Mouse (Mus musculus) stomach, postnatal 0 days (tissue): Measurements from ENCODE around the gene Sf3b1. TPM values are rescaled to one million over a fixed set of nuclear protein-coding genes. Genes with fewer than 3 reads are reported as not detected.
"Not testable (repeated sequence)": the region's sequence is repeated elsewhere in the genome, so short reads cannot be mapped to it uniquely, and the experiment has no call there.

Experiments used
- ATAC-seq: fragments of 200-750 bp; cut with Nextera tagmentation; 2 replicates; pipeline ENCODE4 v1.8.0; 2017; ENCODE audit not compliant: low FRiP score, low TSS enrichment
- DNase-seq: peaks from one replicate; pipeline ENCODE4 v3.0.0-alpha.2; 2016; ENCODE audit warnings: low spot score
- H3K27ac ChIP-seq: fragments of 300-500 bp; sonication (generic); replicated peaks from 2 replicates; pipeline ENCODE4 v1.5.1; 2014; ENCODE audit warnings: mild to moderate bottlenecking, control low read depth
- H3K27me3 ChIP-seq: fragments of 300-500 bp; sonication (generic); 2 replicates; pipeline ENCODE4 v1.6.1; 2014; ENCODE audit warnings: low read length; ENCODE audit not compliant: control insufficient read depth, insufficient read depth
- H3K36me3 ChIP-seq: fragments of 300-500 bp; sonication (generic); 2 replicates; pipeline ENCODE4 v1.6.1; 2014; ENCODE audit warnings: low read length, mixed read lengths; ENCODE audit not compliant: control insufficient read depth, insufficient read depth
- H3K4me1 ChIP-seq: fragments of 300-500 bp; sonication (generic); replicated peaks from 2 replicates; pipeline ENCODE4 v1.6.1; 2014; ENCODE audit warnings: antibody characterized with exemption; ENCODE audit not compliant: control insufficient read depth, insufficient read depth
- H3K4me2 ChIP-seq: fragments of 300-500 bp; sonication (generic); replicated peaks from 2 replicates; pipeline ENCODE4 v1.6.1; 2014; ENCODE audit warnings: low read depth, mild to moderate bottlenecking, control low read depth, moderate library complexity
- H3K4me3 ChIP-seq: fragments of 300-500 bp; sonication (generic); 2 replicates; pipeline ENCODE4 v1.5.1; 2014; ENCODE audit warnings: low read depth, low read length, control low read depth
- H3K9ac ChIP-seq: fragments of 300-500 bp; sonication (generic); 2 replicates; pipeline ENCODE4 v1.6.1; 2014; ENCODE audit warnings: mild to moderate bottlenecking, low read length, control low read depth, mixed read lengths
- H3K9me3 ChIP-seq: fragments of 300-500 bp; sonication (generic); 2 replicates; pipeline ENCODE4 v1.6.1; 2016; ENCODE audit warnings: low read length; ENCODE audit not compliant: control insufficient read depth
- CTCF ChIP-seq: IDR thresholded peaks from 2 replicates; pipeline ENCODE4 v1.5.1; 2016; ENCODE audit warnings: antibody characterized with exemption, low read depth, mild to moderate bottlenecking, moderate library complexity
- EP300 ChIP-seq: optimal IDR thresholded peaks from 2 replicates; pipeline ENCODE3; 2016; ENCODE audit warnings: antibody characterized with exemption
- WGBS: fragments of 180-500 bp; shearing (Covaris S2); extraction: QIAGEN DNeasy Blood & Tissue Kit; methylation state at CpG from one replicate; pipeline ENCODE4 v1.1.7; 2014; 5-methylcytosine and 5-hydroxymethylcytosine counted together
- polyA plus RNA-seq: library from polyadenylated mRNA; unstranded; fragments of >200 nt; fragmentation: Nextera tagmentation; extraction: Ambion mirVana; gene quantifications from 2 replicates; pipeline ENCODE4 v1.2.1, GENCODE M21; 2015

Gene Sf3b1
- 153 TPM in 2 replicates for polyA plus RNA-seq

DNA sequence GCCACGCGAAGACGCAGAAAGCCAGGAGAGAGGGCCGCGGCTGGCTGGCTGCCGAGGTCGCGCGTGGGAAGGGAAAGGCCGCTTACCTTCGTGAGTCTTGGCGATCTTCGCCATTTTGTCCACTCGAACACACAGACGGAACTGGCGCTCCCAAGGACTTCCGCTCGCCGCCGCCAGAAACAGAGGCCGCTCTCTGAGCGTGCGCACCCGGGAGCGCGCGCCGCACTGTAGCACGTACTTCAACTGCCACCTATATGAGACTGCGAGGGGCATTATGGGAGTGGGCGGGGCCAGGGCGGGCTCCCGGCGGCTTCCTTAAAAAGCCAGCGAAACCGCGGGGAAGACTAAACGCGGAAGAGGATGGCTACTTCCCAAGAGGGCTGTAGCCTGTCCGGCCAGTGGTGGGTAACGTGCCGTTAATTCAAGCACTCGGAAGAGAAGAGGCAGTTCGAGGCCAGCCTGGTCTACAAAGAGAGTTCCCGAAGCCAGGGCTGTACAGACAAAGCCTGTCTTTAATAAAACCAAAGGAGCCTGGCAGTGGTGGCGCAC is at the start of gene Sf3b1:
Sf3b1 (minus strand) TSS at position 229 of the 549 bp plus-strand sequence.
- no peaks in the 10 kb centered on the region for H3K4me1 ChIP-seq
- WGBS = 2% methylated on average over 42 of the region's 46 CpGs

DNA sequence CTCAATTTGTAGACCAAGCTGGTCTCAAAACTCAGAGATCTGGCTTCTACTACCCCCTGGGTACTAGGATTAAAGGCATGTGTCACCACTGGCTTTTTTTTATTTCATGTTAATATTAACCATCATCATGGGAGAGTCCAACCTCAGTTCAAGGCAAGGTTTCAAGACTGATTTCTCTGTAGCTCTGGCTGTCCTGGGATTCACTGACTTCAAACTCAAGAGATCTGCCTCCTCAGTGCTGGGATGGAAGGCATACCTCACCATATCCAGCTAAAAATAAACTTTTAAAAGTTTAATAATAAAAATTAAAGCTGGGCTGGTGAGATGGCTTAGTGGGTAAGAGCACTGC is 49.1 kb upstream of the Sf3b1 start:
- no peak for ATAC-seq
- Histone ChIP-seq H3K27ac (no peak overlapping the region), H3K9me3 (no peaks in the 10 kb centered on the region), H3K9ac (no peak overlapping the region), H3K4me2 (no peak overlapping the region), H3K4me1 (no peaks in the 10 kb centered on the region), H3K36me3 (peaks cover 9% of the 10 kb centered on the region; the same call in 1 of the 2 replicates), H3K27me3 (no peaks in the 10 kb centered on the region), H3K4me3 (no peak overlapping the region)
- TF ChIP-seq CTCF (no peak), EP300 (no peak)
- no peak for DNase-seq

More for the DNA sequence above, at the start of gene Sf3b1:
- peak within 1 kb of the TSS; percentile 98 for H3K27ac ChIP-seq
- H3K9me3 ChIP-seq = no peaks in the 10 kb centered on the region
- TF ChIP-seq EP300 (no peak), CTCF (no peak)
- peak within 1 kb of the TSS; percentile 99 for H3K9ac ChIP-seq
- no peaks in the 10 kb centered on the region for H3K27me3 ChIP-seq
- no peaks in the 10 kb centered on the region for H3K36me3 ChIP-seq
- DNase-seq = peak; percentile 99
- ATAC-seq = peak; percentile 99
- peak within 1 kb of the TSS; percentile 77 for H3K4me2 ChIP-seq
- H3K4me3 ChIP-seq = peak within 1 kb of the TSS; percentile 99

DNA sequence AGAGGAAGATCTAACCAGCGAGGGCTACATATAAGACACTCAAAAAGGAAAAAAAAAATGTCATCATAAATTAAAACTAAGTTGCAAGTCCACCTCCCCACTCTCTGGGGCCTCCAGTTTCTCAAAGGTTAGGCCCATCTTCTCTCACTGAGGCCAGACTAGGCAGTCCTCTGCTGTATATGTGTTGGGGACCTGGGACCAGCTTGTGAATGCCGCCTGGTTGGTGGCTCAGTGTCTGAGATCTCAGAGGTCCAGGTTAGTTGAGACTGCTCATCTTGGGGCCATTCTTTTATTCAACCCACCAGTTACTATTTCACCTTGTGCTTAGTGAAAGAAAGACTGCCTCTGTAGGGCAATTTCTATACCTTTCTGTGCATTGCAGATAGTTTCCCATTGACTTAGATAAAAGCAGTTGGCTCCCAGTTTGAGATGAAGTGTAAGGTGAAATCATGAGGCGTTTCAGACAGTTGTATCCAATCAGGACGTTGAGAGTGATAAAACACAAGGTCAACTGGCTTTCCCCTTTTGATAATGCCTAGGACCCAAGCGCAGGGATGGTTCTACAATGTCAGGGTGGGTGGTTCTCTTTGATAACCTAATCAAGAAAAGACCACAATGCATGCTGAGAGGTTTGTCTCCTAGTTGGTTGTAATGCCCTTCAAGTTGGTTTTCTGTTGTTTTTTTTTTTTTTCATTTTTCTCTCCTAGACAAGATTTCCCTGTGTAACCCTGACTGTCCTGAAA is 48.5 kb upstream of the Sf3b1 start:
- 67% methylated on average over 5 of the region's 5 CpGs for WGBS

DNA sequence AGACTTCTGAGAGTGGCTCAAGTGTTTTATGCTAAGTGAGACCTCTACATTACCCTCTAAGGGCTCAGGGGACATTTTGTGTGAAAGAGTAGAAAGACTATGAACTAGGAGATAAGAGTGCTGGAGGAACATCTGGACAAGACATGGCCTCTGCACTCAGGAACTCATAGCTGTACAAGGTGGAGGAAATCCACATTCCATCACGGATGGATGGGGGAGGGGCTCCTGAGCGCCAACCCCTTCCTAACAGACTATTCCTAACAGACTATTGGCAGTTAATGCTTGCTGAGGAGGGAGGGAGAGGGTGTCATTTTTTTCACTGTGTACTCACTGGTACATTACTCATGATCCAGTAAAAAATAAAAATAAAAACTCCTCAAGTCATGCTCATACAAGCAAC is 47.5 kb upstream of the Sf3b1 start:
- Histone ChIP-seq H3K4me1 (no peaks in the 10 kb centered on the region), H3K36me3 (peaks cover 11% of the 10 kb centered on the region; the same call in 1 of the 2 replicates), H3K9me3 (no peaks in the 10 kb centered on the region), H3K27ac (no peak overlapping the region), H3K4me2 (no peak overlapping the region), H3K27me3 (no peaks in the 10 kb centered on the region), H3K9ac (no peak overlapping the region), H3K4me3 (no peak overlapping the region)
- ATAC-seq (no peak), DNase-seq (no peak)
- TF ChIP-seq EP300 (no peak), CTCF (no peak)
- WGBS = 37% methylated on average over 2 of the region's 2 CpGs

More for the DNA sequence above, 48.5 kb upstream of the Sf3b1 start:
- Histone ChIP-seq H3K36me3 (peaks cover 11% of the 10 kb centered on the region; the same call in 1 of the 2 replicates), H3K4me3 (no peak overlapping the region), H3K4me1 (no peaks in the 10 kb centered on the region), H3K9ac (no peak overlapping the region), H3K27ac (no peak overlapping the region), H3K9me3 (no peaks in the 10 kb centered on the region), H3K4me2 (no peak overlapping the region), H3K27me3 (no peaks in the 10 kb centered on the region)
- ATAC-seq (no peak), DNase-seq (no peak)
- TF ChIP-seq EP300 = no peak
- no peak for TF ChIP-seq CTCF

DNA sequence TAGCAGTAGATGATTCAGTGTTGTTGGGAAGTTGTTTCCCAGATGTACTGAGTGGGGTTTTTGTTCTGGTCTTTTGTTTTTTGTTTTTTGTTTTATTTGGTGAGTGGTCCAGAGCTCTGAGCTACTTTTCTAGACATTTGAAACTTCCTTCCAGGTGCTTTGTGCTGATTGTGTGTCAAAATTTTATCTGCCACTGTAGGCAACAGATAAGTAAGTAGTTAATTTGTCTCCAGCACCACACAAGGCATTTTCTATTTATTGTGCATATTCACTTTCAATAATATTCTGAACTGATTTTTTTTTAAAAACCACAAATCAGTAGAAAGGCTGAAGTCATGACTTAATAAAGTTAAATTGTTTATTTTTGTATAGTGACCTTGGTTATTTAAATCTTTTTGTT is 45.0 kb upstream of the Sf3b1 start:
- not testable (repeated sequence) for ATAC-seq, H3K9ac ChIP-seq, H3K27me3 ChIP-seq, H3K4me1 ChIP-seq, H3K27ac ChIP-seq, H3K4me2 ChIP-seq, DNase-seq, H3K4me3 ChIP-seq, H3K9me3 ChIP-seq
- peaks cover 11% of the 10 kb centered on the region for H3K36me3 ChIP-seq

DNA sequence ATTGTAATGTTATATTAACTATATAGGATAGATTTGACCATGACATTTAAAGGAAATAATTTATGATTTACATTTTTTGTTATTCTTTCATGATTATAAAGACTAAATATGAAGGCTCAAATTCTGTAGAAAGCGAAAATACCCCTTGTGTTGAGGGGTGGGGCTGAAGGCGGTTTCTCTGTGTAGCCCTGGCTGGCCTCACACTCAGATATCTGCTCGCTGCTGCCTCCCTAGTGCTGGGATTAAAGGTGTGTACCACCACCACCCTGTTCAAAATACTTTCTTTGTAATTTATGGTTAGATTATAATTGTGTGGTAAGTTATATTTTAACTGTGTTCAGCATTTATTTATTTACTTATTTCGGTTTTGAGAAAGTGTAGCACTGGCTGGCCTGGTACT is 34.5 kb upstream of the Sf3b1 start:
- whole genome bisulfite sequencing = 87% methylated on average over 4 of the region's 4 CpGs
- H3K36me3 ChIP-seq = peaks cover 7% of the 10 kb centered on the region; the same call in 1 of the 2 replicates
- no peak overlapping the region for H3K4me2 ChIP-seq
- no peaks in the 10 kb centered on the region for H3K4me1 ChIP-seq
- ATAC-seq (no peak), DNase-seq (no peak)
- H3K27ac ChIP-seq = no peak overlapping the region
- no peaks in the 10 kb centered on the region for H3K9me3 ChIP-seq
- no peak for TF ChIP-seq CTCF
- H3K4me3 ChIP-seq = no peak overlapping the region
- no peak overlapping the region for H3K9ac ChIP-seq
- H3K27me3 ChIP-seq = no peaks in the 10 kb centered on the region
